Mouse (Mus musculus): ENCODE measurements at regions not wholly inside any gene's neighbourhood (a gene's known extent, or its start where the extent isn't known, plus 50 kb on each side); places are given as distances from the start of the nearest gene placed in this dataset.
"Not testable (repeated sequence)": the region's sequence is repeated elsewhere in the genome, so short reads cannot be mapped to it uniquely, and the experiment has no call there.

DNA sequence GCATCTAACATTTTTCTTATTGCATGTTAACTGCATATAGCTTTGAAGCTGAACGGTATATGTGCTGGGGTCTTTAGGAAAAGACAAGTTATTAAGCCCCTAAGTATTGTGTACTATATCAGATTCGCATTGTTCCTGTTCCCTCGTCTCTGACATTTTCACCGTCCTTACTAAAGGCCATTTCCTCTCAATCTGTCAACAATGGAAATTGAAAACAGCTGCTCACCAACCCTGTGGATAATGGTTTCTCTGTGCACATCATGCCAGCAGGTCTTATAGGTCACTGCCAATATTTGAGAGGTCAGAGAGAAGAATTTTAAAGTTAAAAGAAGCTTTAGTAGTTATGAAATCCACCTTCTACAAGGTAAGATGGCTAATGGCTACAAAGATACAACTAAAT is 797.4 kb upstream of the Impad1 start:
- in situ Hi-C loops (cut with MboI, MseI): no loop called here

GRCm38 (mm10) chr4:5587465-5587864 is 794.3 kb upstream of the Impad1 start:
- in situ Hi-C loops (cut with MboI, MseI): no loop called here

GRCm38 (mm10) chr4:5585205-5585604 is 792.0 kb upstream of the Impad1 start:
- in situ Hi-C loops (cut with MboI, MseI): no loop called here

- in situ Hi-C loops (cut with MboI, MseI): no loop called here
Measured at GRCm38 (mm10) chr4:5583989-5584677, 791.0 kb upstream of the Impad1 start.

- in situ Hi-C loops (cut with MboI, MseI): no loop called here
Measured at GRCm38 (mm10) chr4:5568076-5568475, 774.9 kb upstream of the Impad1 start.

DNA sequence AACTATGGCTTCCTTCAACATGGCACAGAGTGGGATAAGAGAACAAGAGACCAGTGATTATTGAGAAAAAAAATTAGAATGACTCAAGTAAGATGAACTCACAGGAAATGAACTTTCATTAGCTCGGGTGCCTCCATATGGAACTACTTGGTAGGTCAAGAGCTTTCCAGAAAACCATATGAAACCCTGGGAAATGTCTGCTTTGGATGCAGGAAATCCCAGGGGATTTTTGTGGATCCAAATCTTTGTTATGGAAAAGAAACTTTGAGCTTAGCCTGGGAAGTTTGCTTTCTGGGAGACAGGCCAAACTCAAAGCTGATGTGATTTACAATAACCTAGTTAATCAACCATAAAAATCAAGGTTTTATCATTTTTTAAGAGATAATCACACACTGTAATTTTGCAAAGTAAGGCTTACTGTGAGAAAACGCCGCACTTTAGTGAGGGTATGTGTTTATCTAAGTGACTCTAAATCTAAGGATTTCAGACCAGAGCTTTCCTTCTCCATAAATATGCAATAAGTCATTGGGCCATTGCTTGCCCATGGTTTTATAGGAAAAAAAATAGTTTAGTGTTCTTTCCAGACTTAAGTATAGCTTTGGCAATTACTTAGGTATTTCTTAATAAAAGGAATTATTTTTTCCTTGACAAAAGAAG is 767.0 kb upstream of the Impad1 start:
- in situ Hi-C loops (cut with MboI, MseI): loop anchor here (5.0 kb wide), 1 partner anchor 388 kb away; no protein-coding TSS in a partner anchor

GRCm38 (mm10) chr4:5540155-5540554 is 747.0 kb upstream of the Impad1 start:
- in situ Hi-C loops (cut with MboI, MseI): no loop called here

GRCm38 (mm10) chr4:5530416-5530815 is 737.3 kb upstream of the Impad1 start:
- in situ Hi-C loops (cut with MboI, MseI): no loop called here

GRCm38 (mm10) chr4:5518522-5518921 is 725.4 kb upstream of the Impad1 start:
- in situ Hi-C loops (cut with MboI, MseI): no loop called here

DNA sequence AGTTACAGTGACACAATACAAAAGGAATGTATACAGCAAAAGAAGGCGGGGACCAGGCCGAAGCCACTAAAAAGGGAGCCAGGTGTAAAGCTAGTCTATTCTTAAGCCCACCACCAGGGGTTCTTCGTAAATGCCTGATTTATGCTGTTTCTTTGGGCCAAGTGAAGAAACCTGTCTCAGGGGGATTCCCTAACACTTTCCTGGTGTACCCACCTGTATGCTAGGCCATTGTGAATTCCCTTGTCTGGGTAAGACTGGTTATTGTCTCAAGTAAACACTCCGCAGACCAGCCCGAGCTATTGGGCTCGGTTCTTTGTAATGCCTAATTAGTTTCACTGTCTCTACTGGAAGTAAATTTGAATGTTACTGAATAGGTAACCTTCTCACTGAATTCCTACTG is 722.3 kb upstream of the Impad1 start:
- in situ Hi-C loops (cut with MboI, MseI): not testable (repeated sequence)

- in situ Hi-C loops (cut with MboI, MseI): no loop called here
Measured at GRCm38 (mm10) chr4:5511743-5512142, 718.6 kb upstream of the Impad1 start.

DNA sequence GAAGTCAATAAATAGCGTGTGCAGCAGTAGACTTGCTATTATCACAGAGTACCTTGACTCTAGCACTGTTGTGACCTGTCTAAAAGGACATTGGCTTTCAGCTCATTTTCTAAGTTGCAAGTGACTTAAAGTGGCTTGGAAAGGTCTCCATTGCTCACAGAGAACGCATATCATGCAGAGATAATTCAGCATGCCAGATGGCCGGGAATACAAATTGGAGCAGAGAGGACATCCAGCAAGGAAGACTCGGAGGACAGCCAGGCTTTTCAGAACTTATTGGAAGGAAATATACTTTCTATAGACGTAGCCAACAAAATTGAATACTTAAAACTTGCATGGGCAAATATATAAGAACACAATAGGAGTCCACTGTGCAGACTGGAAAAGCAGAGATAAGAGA is 716.2 kb upstream of the Impad1 start:
- in situ Hi-C loops (cut with MboI, MseI): no loop called here

- in situ Hi-C loops (cut with MboI, MseI): no loop called here
Measured at GRCm38 (mm10) chr4:5495012-5495411, 701.9 kb upstream of the Impad1 start.

- in situ Hi-C loops (cut with MboI, MseI): no loop called here
Measured at GRCm38 (mm10) chr4:5494072-5495000, 701.2 kb upstream of the Impad1 start.

- in situ Hi-C loops (cut with MboI, MseI): no loop called here
Measured at GRCm38 (mm10) chr4:5486786-5487185, 693.6 kb upstream of the Impad1 start.

DNA sequence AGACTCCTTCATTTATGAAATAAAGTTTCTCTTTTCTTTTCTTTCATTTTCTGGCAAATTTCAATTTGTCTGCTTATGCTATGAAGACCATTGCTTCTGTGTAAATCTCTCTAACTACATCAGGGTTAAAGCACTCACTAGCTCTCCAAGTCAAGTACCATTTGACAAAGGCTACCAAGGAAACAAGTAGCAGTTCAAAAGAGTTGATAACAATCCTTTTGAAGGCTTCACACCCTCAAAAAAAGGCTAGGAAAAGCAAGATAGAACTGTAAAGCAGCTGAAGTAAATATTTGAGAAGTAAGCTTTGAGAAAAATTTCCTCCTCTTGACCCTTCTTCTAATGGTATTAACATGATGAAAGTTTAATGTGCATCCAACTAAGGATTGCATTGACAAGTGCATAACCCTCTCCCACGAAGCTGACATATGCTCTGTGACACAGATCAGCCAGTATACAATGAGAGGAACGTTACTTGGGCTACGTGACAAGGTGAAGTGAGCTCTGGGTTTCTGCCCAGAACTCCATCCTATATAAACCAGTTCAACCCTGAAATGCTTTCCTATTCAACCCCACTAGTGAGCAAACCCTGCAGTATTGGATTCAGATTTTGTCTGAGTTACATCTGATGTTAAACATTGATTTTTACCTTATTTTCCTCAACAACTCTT is 678.9 kb upstream of the Impad1 start:
- in situ Hi-C loops (cut with MboI, MseI): no loop called here

- in situ Hi-C loops (cut with MboI, MseI): no loop called here
Measured at GRCm38 (mm10) chr4:5459028-5459695, 666.0 kb upstream of the Impad1 start.

GRCm38 (mm10) chr4:5450417-5450816 is 657.3 kb upstream of the Impad1 start:
- in situ Hi-C loops (cut with MboI, MseI): no loop called here

GRCm38 (mm10) chr4:5441339-5442019 is 648.3 kb upstream of the Impad1 start:
- in situ Hi-C loops (cut with MboI, MseI): no loop called here

DNA sequence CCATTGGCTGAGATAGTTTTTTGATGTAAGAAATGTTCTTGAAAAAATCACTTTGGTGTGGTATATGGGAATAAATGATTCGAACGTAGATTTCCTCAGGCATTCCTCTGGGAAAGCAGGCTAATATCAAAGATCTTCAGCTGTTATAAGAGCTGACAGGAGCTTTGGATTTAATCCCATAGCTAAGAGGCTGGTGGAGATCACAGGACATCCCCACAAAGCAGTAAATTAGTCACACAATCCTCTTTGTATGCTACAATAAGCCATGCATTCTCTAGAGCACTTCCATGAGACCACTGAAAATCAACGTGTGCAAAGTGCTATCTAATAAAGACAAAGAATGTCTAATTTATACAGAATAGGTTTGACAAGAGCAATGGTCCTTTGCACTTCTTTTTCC is 643.9 kb upstream of the Impad1 start:
- in situ Hi-C loops (cut with MboI, MseI): no loop called here
